Mouse (Mus musculus) limb, embryonic 12.5 days (tissue): ENCODE data around the gene Anks1b. TPM values are rescaled to one million over a fixed set of nuclear protein-coding genes. Genes with fewer than 3 reads are reported as not detected.

Experiments used
- ATAC-seq: fragments of 200-750 bp; cut with Nextera tagmentation; 2 replicates; pipeline ENCODE4 v1.8.0; 2017; ENCODE audit warnings: low read depth, moderate TSS enrichment; ENCODE audit not compliant: insufficient number of reproducible peaks, insufficient read depth, low FRiP score, low TSS enrichment
- H3K27ac ChIP-seq: fragments of 300-500 bp; sonication (generic); 2 replicates; pipeline ENCODE4 v1.5.1; 2016; ENCODE audit warnings: mild to moderate bottlenecking, moderate library complexity
- H3K27me3 ChIP-seq: fragments of 300-500 bp; sonication (generic); 2 replicates; pipeline ENCODE4 v1.6.1; 2016; ENCODE audit warnings: mild to moderate bottlenecking, moderate library complexity
- H3K36me3 ChIP-seq: fragments of 300-500 bp; sonication (generic); 2 replicates; pipeline ENCODE4 v1.6.1; 2016; ENCODE audit warnings: mild to moderate bottlenecking, moderate library complexity
- H3K4me1 ChIP-seq: fragments of 300-500 bp; sonication (generic); replicated peaks from 2 replicates; pipeline ENCODE4 v1.6.1; 2016
- H3K4me2 ChIP-seq: fragments of 300-500 bp; sonication (generic); 2 replicates; pipeline ENCODE4 v1.6.1; 2016; ENCODE audit warnings: mild to moderate bottlenecking, moderate library complexity
- H3K4me3 ChIP-seq: fragments of 300-500 bp; sonication (generic); replicated peaks from 2 replicates; pipeline ENCODE4 v1.5.1; 2016; ENCODE audit warnings: mild to moderate bottlenecking
- H3K9ac ChIP-seq: fragments of 300-500 bp; sonication (generic); replicated peaks from 2 replicates; pipeline ENCODE4 v1.6.1; 2016; ENCODE audit warnings: mild to moderate bottlenecking, moderate library complexity
- H3K9me3 ChIP-seq: fragments of 300-500 bp; sonication (generic); 2 replicates; pipeline ENCODE4 v1.6.1; 2016; ENCODE audit warnings: mild to moderate bottlenecking, moderate library complexity
- WGBS: fragments of 180-500 bp; shearing (Covaris S2); methylation state at CpG from one replicate; pipeline ENCODE4 v1.1.7; 2016; 5-methylcytosine and 5-hydroxymethylcytosine counted together
- polyA plus RNA-seq: library from polyadenylated mRNA; unstranded; fragments of >200 nt; fragmentation: Nextera tagmentation; extraction: Ambion mirVana; gene quantifications from 2 replicates; pipeline ENCODE4 v1.2.1, GENCODE M21; 2016

Anks1b gene
- polyA plus RNA-seq, 1 experiment from 2014 or later, result 1.8 TPM

DNA sequence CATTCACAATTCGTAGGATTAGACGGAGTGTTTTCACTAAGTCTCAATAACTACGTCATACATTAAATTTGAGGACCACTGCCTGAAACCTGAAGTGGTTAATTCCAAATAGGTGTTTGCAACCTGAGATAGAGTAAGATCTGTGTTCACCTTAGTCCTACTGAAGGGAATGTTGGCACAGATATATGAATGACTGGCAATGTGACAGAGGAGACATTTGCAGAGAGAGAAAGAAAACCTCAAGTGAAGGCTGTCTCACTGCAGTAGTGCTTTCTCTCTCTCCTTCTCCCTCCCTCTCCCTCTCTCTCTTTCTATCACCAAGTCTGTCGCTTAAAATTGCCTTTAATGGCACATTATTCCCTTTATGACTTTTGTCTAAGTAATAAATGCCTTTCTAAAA lies 101.1 kb downstream of the Anks1b start:
- no peak overlapping the region for H3K4me2 ChIP-seq
- H3K9ac ChIP-seq, result no peak overlapping the region
- ATAC-seq, result no peak
- WGBS, result 80% methylated on average over 4 of the region's 4 CpGs
- no peaks in the 10 kb centered on the region for H3K4me1 ChIP-seq
- H3K4me3 ChIP-seq, result no peak overlapping the region
- no peak overlapping the region for H3K27ac ChIP-seq
- no peaks in the 10 kb centered on the region for H3K27me3 ChIP-seq
- no peaks in the 10 kb centered on the region for H3K36me3 ChIP-seq
- H3K9me3 ChIP-seq, result no peaks in the 10 kb centered on the region

DNA sequence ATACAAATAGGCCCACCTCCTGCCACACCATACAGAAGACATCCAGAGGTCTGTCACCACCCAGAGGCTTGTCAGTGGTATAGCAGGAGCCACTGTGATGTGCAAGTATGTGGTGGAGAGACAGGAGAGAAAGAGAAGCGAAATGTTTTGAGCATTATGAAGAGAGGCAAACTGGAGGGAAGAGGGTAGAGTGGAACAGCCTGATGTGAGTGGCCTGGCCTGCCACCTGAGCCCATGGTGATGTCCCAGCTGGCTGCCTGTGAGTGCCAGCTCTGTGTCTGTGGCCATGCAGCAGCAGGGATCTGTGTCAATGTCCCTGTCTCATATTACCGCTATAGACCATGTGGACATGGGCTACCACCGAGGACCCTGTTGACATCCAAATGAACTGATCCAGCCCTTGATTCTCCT lies 102.1 kb downstream of the Anks1b start:
- Histone ChIP-seq H3K9me3 (no peaks in the 10 kb centered on the region), H3K27me3 (no peaks in the 10 kb centered on the region), H3K4me1 (no peaks in the 10 kb centered on the region), H3K4me2 (no peak overlapping the region), H3K36me3 (no peaks in the 10 kb centered on the region), H3K4me3 (no peak overlapping the region), H3K9ac (no peak overlapping the region), H3K27ac (no peak overlapping the region)
- no peak for ATAC-seq
- WGBS, result 53% methylated on average over 3 of the region's 3 CpGs

DNA sequence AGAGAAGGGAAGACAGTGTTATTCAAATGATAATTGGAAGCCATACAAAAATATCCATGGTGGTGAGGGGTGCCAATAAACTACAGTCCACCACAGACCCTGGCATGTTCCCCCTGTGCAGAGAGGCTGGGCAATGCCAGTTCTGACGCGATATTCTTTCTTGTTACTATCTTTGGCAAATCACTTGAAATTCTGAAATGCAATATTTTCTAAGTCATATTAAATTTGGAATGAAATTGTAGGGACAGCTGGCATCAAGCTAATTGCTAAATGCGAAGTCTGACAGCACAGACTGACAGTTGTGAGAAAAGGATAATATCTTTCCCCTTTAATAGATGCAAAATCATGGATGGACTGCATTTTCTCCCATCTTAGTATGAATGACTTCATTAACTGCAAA lies 103.3 kb downstream of the Anks1b start:
- Histone ChIP-seq H3K27me3 (no peaks in the 10 kb centered on the region), H3K9me3 (no peaks in the 10 kb centered on the region), H3K4me3 (no peak overlapping the region), H3K4me2 (no peak overlapping the region), H3K9ac (no peak overlapping the region), H3K27ac (no peak overlapping the region), H3K36me3 (no peaks in the 10 kb centered on the region), H3K4me1 (no peaks in the 10 kb centered on the region)
- 88% methylated on average over 3 of the region's 3 CpGs for WGBS
- ATAC-seq, result no peak

DNA sequence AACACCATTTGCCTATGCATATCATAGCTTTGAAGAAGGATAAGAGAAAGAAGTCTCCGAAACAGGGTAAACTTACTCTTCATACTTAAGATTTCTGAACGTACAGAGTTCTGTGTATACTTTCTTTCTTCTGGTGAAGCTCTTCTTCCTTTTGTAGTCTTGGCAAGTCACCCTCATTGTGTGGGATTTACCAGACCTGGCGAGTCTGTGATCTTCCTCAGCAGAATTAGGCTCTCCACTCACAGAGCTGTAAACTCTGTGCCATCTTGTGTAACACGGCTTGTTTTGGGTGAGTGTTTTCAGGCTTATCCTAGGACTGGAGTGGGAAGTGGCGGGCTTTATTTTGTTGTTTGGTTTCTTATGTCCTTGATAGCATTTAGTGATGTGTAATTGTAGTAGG lies 120.9 kb downstream of the Anks1b start:
- no peaks in the 10 kb centered on the region for H3K36me3 ChIP-seq
- no peak overlapping the region for H3K9ac ChIP-seq
- no peaks in the 10 kb centered on the region for H3K4me1 ChIP-seq
- 83% methylated on average over 5 of the region's 5 CpGs for WGBS
- H3K27me3 ChIP-seq, result no peaks in the 10 kb centered on the region
- ATAC-seq, result no peak
- no peaks in the 10 kb centered on the region for H3K9me3 ChIP-seq
- no peak overlapping the region for H3K27ac ChIP-seq
- no peak overlapping the region for H3K4me2 ChIP-seq
- H3K4me3 ChIP-seq, result no peak overlapping the region

DNA sequence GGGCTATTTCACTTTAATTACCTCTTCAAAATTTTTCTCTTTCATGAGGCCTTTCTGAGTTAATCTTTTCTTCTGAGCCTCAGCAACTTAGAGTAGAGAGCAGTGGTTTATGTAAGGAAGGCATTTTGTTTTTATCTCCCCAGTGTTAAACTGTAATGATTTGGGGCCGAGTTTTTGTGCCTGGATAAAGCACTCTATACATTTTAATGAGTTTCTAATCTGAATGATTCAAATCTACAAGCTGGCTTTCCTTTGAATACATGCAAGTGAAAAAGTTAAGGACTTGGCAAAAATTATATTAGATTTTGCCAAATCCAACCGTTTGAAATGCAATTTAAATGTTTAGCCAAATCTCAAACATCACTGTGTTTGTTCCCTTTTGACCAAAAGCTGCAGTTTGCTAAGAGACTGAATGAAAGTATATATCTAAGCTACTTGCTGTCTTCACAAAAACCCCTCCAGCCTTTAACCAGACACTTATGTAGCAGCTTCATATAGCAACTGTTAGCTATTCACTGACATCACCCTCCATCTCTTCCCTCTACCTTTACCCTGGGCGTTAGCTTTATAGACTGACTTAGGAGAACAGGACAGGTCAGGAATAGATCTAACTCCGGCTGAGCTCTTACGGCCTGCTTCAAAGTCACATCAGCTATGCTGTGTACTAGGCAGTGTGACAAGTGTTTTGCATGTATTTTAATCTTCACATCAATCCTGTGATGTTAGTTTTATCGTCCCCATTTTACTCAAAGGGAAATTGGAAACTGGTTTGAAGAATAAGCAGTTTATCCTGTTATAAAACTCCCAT lies 122.5 kb downstream of the Anks1b start:
- Histone ChIP-seq H3K4me1 (no peaks in the 10 kb centered on the region), H3K27ac (no peak overlapping the region), H3K4me2 (no peak overlapping the region), H3K9me3 (no peaks in the 10 kb centered on the region), H3K36me3 (no peaks in the 10 kb centered on the region), H3K9ac (no peak overlapping the region), H3K27me3 (no peaks in the 10 kb centered on the region), H3K4me3 (no peak overlapping the region)
- WGBS, result 68% methylated on average over 6 of the region's 6 CpGs
- no peak for ATAC-seq

DNA sequence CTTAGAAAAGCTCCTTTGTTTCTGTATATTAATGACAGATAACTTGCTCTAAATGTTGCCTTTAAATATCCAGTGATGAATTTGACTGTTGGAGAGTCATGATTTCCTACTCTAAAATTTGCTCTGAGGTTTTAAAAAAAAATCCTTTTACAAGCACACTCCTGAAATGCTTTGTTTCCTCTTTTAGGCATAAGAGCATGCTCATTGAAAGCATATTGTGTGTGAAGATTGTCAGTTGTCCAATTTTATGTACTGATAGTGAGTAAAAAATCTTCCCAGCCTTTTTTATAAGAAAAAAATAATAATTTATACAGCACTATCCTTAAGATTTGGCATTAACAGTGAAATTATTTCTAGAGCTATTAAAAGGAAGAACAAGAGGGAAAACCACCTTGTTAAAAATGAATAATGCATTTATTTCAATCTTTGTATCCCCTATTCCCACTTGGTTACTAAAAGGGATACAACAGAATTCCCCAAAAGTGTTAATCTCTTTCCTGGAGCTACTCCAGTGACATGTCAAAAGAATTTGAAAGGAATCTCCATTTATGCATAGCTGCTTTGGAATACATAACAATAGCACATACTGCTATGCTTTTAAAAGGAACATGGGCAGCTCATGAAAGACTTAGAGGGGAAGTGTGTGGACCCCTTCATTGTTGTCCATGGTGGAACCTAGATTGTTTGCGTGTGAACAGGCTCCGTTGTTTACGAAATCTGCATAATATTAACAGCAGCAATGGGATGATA lies 130.8 kb downstream of the Anks1b start:
- Histone ChIP-seq H3K9me3 (no peaks in the 10 kb centered on the region), H3K4me1 (no peaks in the 10 kb centered on the region), H3K36me3 (no peaks in the 10 kb centered on the region), H3K4me2 (no peak overlapping the region), H3K27ac (no peak overlapping the region), H3K27me3 (no peaks in the 10 kb centered on the region), H3K9ac (no peak overlapping the region), H3K4me3 (no peak overlapping the region)
- 94% methylated on average over 3 of the region's 3 CpGs for WGBS
- ATAC-seq, result no peak

DNA sequence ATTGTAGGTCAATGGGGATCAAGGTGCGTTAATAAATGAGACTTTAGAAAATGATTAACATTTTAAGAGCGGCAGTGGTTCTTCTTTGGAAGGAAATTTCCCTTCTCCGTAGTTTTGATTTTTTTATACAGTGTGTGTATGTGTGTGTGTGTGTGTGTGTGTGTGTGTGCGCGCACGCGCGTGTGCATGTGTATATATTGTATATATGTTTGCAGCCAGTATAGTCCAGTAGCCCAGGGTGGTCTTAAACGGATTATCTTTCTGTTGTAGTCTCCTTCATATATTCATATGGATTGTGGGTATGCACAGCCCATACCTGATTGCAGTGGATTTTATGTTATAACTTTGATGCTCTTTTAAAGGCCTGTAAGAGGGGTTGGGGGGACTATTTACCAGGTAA lies 131.6 kb downstream of the Anks1b start:
- Histone ChIP-seq H3K9ac (no peak overlapping the region), H3K36me3 (no peaks in the 10 kb centered on the region), H3K4me3 (no peak overlapping the region), H3K27ac (no peak overlapping the region), H3K9me3 (no peaks in the 10 kb centered on the region), H3K4me1 (no peaks in the 10 kb centered on the region), H3K27me3 (no peaks in the 10 kb centered on the region), H3K4me2 (no peak overlapping the region)
- ATAC-seq, result no peak
- 94% methylated on average over 9 of the region's 9 CpGs for WGBS

DNA sequence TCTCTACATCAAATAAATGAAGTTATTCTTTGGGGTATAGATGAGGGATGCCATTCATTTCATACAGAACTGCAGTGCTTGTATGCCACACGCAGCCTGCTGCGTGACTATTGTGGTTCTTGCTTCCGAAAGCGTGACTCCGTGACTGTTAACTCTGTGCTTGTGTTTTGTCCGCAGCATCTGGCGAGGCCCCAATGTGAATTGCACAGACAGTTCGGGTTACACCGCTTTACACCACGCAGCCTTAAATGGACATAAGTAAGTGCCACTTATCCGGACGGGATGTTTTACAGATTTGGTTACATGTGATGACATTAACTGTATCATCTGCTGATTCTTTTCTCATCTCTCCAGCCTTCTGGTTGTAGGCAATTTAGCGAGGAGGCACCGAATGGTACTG lies 159.7 kb downstream of the Anks1b start:
- H3K4me3 ChIP-seq, result no peak overlapping the region
- no peaks in the 10 kb centered on the region for H3K4me1 ChIP-seq
- no peaks in the 10 kb centered on the region for H3K27me3 ChIP-seq
- no peaks in the 10 kb centered on the region for H3K36me3 ChIP-seq
- H3K4me2 ChIP-seq, result no peak overlapping the region
- WGBS, result 68% methylated on average over 14 of the region's 14 CpGs
- no peak overlapping the region for H3K27ac ChIP-seq
- H3K9ac ChIP-seq, result no peak overlapping the region
- ATAC-seq, result no peak
- H3K9me3 ChIP-seq, result no peaks in the 10 kb centered on the region

DNA sequence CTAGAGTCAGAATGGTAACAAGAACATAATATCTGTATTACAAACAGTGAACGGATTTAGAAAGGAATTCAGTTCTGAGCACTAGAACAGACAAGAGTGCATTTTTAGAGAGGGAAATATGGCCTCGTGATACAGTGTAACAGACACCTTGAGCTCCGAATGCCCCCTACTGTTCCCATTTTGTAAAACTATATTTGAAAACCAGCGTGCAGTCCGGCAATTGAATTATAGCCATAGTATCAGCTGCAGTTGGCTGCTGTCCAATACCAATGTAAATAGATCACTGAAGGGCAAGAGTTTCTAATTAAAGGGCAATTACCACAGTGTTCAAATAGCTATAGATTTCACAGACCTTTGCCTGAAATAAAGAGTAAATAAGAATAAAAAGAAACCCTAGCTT lies 170.0 kb downstream of the Anks1b start:
- 39% methylated on average over 5 of the region's 5 CpGs for WGBS
- no peaks in the 10 kb centered on the region for H3K4me1 ChIP-seq
- H3K4me2 ChIP-seq, result no peak overlapping the region
- no peak overlapping the region for H3K9ac ChIP-seq
- no peaks in the 10 kb centered on the region for H3K36me3 ChIP-seq
- no peaks in the 10 kb centered on the region for H3K27me3 ChIP-seq
- ATAC-seq, result no peak
- no peak overlapping the region for H3K27ac ChIP-seq
- no peaks in the 10 kb centered on the region for H3K9me3 ChIP-seq
- no peak overlapping the region for H3K4me3 ChIP-seq

DNA sequence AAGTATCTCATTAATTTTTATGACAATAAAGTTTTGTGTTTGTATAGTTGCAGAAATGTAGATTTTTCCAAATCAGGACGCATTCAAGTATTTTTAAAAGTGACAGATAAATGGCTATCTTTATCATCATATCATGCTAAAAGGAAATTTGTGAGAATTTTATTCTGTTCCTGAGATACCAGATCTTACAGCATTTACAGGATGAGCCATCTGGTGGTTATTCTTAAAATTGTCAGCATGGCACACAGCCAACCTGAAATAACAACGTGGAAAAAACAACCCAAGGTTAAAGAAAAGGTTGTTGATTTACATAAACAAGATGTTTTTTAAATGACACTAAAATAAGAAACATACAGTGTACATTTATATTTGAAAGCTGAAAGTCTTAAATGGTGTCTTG lies 170.5 kb downstream of the Anks1b start:
- ATAC-seq, result no peak
- Histone ChIP-seq H3K27me3 (no peaks in the 10 kb centered on the region), H3K4me3 (no peak overlapping the region), H3K36me3 (no peaks in the 10 kb centered on the region), H3K27ac (no peak overlapping the region), H3K4me2 (no peak overlapping the region), H3K9ac (no peak overlapping the region), H3K4me1 (no peaks in the 10 kb centered on the region), H3K9me3 (no peaks in the 10 kb centered on the region)
- WGBS, result 63% methylated on average over 2 of the region's 2 CpGs

DNA sequence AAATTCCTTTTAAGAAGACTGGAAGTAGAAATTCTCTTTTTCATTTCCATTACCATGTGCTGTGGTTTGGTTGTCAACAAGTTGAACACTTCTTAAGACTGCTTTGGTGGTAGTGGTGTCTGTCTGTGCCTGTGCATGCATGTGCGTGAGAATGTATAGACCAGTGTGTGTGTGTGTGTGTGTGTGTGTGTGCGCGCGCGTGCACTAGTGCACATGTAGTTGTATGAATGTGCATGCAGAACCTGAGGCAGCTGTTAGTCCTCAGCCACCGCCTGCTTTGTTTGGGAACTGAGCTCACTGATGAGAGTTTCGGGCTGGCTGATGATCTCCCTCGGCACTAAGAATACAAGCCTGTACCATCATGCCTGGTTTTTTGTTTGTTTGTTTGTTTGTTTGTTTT lies 170.9 kb downstream of the Anks1b start:
- no peak overlapping the region for H3K9ac ChIP-seq
- WGBS, result 91% methylated on average over 8 of the region's 8 CpGs
- ATAC-seq, result no peak
- no peaks in the 10 kb centered on the region for H3K27me3 ChIP-seq
- H3K4me1 ChIP-seq, result no peaks in the 10 kb centered on the region
- no peak overlapping the region for H3K4me3 ChIP-seq
- H3K9me3 ChIP-seq, result no peaks in the 10 kb centered on the region
- H3K27ac ChIP-seq, result no peak overlapping the region
- H3K4me2 ChIP-seq, result no peak overlapping the region
- no peaks in the 10 kb centered on the region for H3K36me3 ChIP-seq

DNA sequence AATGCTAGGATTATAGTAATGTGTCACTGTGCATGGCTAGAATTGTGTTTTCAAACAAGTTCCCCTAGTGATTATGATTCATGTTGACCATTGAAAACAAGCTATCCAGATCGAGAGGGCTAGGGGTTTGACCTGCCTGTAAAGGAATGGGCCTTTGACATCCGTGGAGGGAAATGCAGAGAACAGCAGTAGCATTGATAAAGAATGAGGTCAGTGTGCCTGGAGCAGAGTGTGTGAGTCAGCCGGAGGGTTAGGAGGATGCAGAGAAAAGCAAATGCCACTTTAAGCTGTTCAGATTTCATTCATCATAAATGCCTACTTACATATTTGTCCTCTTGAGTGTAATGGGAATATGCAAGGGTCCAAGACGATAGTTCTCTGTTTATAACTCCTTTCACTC lies 195.3 kb downstream of the Anks1b start:
- Histone ChIP-seq H3K27ac (no peak overlapping the region), H3K9ac (no peak overlapping the region), H3K4me3 (no peak overlapping the region), H3K9me3 (no peaks in the 10 kb centered on the region), H3K27me3 (no peaks in the 10 kb centered on the region), H3K4me2 (no peak overlapping the region), H3K4me1 (no peaks in the 10 kb centered on the region), H3K36me3 (no peaks in the 10 kb centered on the region)
- no peak for ATAC-seq
- 82% methylated on average over 4 of the region's 4 CpGs for WGBS
